Mouse (Mus musculus): ENCODE measurements at regions not wholly inside any gene's neighbourhood (a gene's known extent, or its start where the extent isn't known, plus 50 kb on each side); places are given as distances from the start of the nearest gene placed in this dataset.

GRCm38 (mm10) chr16:84039946-84040345, 475.0 kb upstream of the A730009L09Rik start:
- DNase-seq = no peak

- DNase-seq = peak; percentile 26
Measured at GRCm38 (mm10) chr16:84042010-84042449, 472.9 kb upstream of the A730009L09Rik start.

- DNase-seq = no peak
Measured at GRCm38 (mm10) chr16:84045333-84045732, 469.6 kb upstream of the A730009L09Rik start.
